Mouse (Mus musculus) embryonic fibroblast, embryonic 13.5 days (primary cell): Measurements from ENCODE around the gene Trpm5.

Experiments
- CTCF ChIP-seq: IDR thresholded peaks from 2 replicates; pipeline ENCODE4 v1.5.1; 2011; ENCODE audit warnings: mild to moderate bottlenecking, control low read depth, low read length, moderate library complexity, borderline replicate concordance; ENCODE audit not compliant: insufficient read depth
- POLR2A ChIP-seq: IDR thresholded peaks from 2 replicates; pipeline ENCODE4 v1.6.1; 2011; ENCODE audit warnings: low read depth, mild to moderate bottlenecking, control low read depth, low read length, moderate library complexity

GRCm38 (mm10) chr7:143093847-143094246 lies 595 bp downstream of the Trpm5 start:
- TF ChIP-seq CTCF (no peak), POLR2A (no peak)
